Mouse (Mus musculus): ENCODE results near the gene Asic2. TPM values are rescaled to one million over a fixed set of nuclear protein-coding genes. Genes with fewer than 3 reads are reported as not detected.

Gene Asic2
- polyA plus RNA-seq, 1 experiment from 2014 or later: 0.47 TPM

DNA sequence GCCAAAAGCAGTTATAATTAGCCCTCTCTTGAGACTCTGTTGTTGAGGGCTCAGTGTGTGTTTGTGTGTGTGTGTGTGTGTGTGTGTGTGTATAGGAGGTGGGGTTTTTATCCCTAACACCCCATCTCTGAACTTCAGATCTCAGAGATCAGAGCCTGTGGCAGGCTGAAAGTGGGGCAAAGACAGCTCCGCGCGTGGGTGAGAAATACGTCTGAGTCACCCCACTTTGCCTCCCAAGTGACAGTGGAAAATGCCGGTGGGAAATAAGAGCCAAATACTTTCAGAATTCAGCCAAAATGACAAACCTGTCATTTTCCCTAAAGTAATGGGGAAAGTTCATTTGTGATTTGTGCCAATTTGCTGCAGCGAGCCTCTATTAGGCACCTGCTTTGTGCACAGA lies 779.2 kb downstream of the Asic2 start:
- H3K36me3 ChIP-seq (ENCODE audit: control insufficient read depth, insufficient read depth, low read length): no peaks in the 10 kb centered on the region
- H3K4me2 ChIP-seq (replicated peaks; ENCODE audit: low read depth): no peak overlapping the region
- no peak overlapping the region for H3K27ac ChIP-seq (replicated peaks)
- H3K9me3 ChIP-seq (ENCODE audit: control insufficient read depth, low read length): no peaks in the 10 kb centered on the region
- H3K4me3 ChIP-seq (ENCODE audit: low read depth, low read length): no peak overlapping the region
- no peaks in the 10 kb centered on the region for H3K27me3 ChIP-seq (ENCODE audit: control insufficient read depth, insufficient read depth, low read length)
- no peak for DNase-seq (ENCODE audit: low spot score)
- ATAC-seq (ENCODE audit: low FRiP score, low TSS enrichment): no peak
- TF ChIP-seq CTCF (IDR thresholded peaks at IDR 0.05; ENCODE audit: low read depth) (no peak), EP300 (optimal IDR thresholded peaks at IDR 0.05) (no peak)
- no peak overlapping the region for H3K9ac ChIP-seq (ENCODE audit: low read length)
- WGBS: 93% methylated on average over 6 of the region's 6 CpGs
- no peaks in the 10 kb centered on the region for H3K4me1 ChIP-seq (replicated peaks; ENCODE audit: control insufficient read depth, insufficient read depth)

DNA sequence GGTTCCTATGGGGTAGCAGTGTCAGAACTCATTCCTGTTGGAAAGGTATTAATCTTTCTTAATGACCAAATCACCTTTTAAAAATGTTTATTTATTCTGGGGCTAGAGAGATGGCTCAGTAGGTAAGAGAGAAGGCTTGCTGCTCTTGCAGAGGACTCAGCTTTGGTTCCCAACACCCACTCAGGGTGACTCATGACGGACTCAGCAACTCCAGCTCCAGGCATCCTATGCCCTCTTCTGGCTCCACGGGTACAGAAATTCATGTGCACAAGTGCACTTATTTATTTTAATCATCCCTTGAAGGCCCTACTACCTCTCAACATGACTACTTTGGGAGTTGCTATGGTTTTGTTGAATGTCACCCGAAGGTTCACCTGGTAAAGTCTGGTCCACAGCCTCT lies 780.4 kb downstream of the Asic2 start:
- H3K4me1 ChIP-seq (replicated peaks; ENCODE audit: control insufficient read depth, insufficient read depth): no peaks in the 10 kb centered on the region
- DNase-seq (ENCODE audit: low spot score) (no peak), ATAC-seq (ENCODE audit: low FRiP score, low TSS enrichment) (no peak)
- H3K9me3 ChIP-seq (ENCODE audit: control insufficient read depth, low read length): no peaks in the 10 kb centered on the region
- no peaks in the 10 kb centered on the region for H3K27me3 ChIP-seq (ENCODE audit: control insufficient read depth, insufficient read depth, low read length)
- H3K36me3 ChIP-seq (ENCODE audit: control insufficient read depth, insufficient read depth, low read length): no peaks in the 10 kb centered on the region
- H3K9ac ChIP-seq (ENCODE audit: low read length): no peak overlapping the region
- 78% methylated on average over 3 of the region's 3 CpGs for WGBS
- no peak overlapping the region for H3K4me3 ChIP-seq (ENCODE audit: low read depth, low read length)
- no peak overlapping the region for H3K4me2 ChIP-seq (replicated peaks; ENCODE audit: low read depth)
- TF ChIP-seq EP300 (optimal IDR thresholded peaks at IDR 0.05) (no peak), CTCF (IDR thresholded peaks at IDR 0.05; ENCODE audit: low read depth) (no peak)
- H3K27ac ChIP-seq (replicated peaks): no peak overlapping the region

DNA sequence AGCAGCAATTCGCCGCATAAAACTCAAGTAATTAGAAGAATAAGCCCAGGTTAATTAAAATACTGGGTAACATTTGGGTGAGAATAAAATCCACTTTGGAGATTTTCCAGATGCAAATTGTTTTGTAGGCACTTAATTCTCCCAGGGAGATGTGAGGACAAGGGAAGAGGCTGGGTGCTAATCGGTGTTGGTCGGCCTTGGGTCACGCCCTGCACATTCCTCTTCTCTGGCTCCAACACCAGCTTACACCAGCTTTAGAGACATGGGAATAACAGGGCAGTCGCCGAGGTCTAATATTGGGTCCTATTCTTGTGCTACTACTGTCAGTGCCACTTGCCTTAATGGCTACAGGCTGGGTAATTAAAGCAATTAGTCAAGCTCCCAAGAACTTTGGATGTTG lies 783.5 kb downstream of the Asic2 start:
- H3K4me3 ChIP-seq (ENCODE audit: low read depth, low read length): no peak overlapping the region
- 65% methylated on average over 7 of the region's 7 CpGs for WGBS
- no peak overlapping the region for H3K9ac ChIP-seq (ENCODE audit: low read length)
- H3K9me3 ChIP-seq (ENCODE audit: control insufficient read depth, low read length): no peaks in the 10 kb centered on the region
- H3K4me2 ChIP-seq (replicated peaks; ENCODE audit: low read depth): no peak overlapping the region
- no peaks in the 10 kb centered on the region for H3K36me3 ChIP-seq (ENCODE audit: control insufficient read depth, insufficient read depth, low read length)
- DNase-seq (ENCODE audit: low spot score) (no peak), ATAC-seq (ENCODE audit: low FRiP score, low TSS enrichment) (no peak)
- no peaks in the 10 kb centered on the region for H3K27me3 ChIP-seq (ENCODE audit: control insufficient read depth, insufficient read depth, low read length)
- H3K4me1 ChIP-seq (replicated peaks; ENCODE audit: control insufficient read depth, insufficient read depth): no peaks in the 10 kb centered on the region
- H3K27ac ChIP-seq (replicated peaks): no peak overlapping the region
- TF ChIP-seq EP300 (optimal IDR thresholded peaks at IDR 0.05): no peak
- TF ChIP-seq CTCF (IDR thresholded peaks at IDR 0.05; ENCODE audit: low read depth): no peak

DNA sequence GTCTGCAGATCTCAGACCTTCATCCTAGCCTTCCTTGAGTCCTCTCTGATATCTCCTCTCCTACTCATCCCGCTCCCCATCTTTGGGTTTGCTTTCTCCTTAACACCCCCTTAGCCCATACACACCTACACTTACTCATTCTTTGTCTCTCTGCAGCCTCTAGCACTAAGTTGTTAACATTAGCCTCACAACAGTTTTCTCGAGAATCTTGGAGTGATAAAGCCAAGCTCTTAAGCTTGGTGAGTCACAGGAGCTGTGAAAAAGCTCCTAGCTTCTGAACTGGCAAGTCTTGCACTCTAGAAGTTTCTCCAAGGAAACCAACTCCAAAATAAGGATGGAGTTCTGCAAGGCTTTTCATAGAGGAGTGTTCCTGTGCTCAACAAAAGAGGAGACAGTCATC lies 803.4 kb downstream of the Asic2 start:
- 75% methylated on average over 2 of the region's 2 CpGs for WGBS
- Histone ChIP-seq H3K9ac (ENCODE audit: low read length) (no peak overlapping the region), H3K4me1 (replicated peaks; ENCODE audit: control insufficient read depth, insufficient read depth) (no peaks in the 10 kb centered on the region), H3K27ac (replicated peaks) (no peak overlapping the region), H3K36me3 (ENCODE audit: control insufficient read depth, insufficient read depth, low read length) (no peaks in the 10 kb centered on the region), H3K27me3 (ENCODE audit: control insufficient read depth, insufficient read depth, low read length) (no peaks in the 10 kb centered on the region), H3K4me2 (replicated peaks; ENCODE audit: low read depth) (no peak overlapping the region), H3K4me3 (ENCODE audit: low read depth, low read length) (no peak overlapping the region), H3K9me3 (ENCODE audit: control insufficient read depth, low read length) (no peaks in the 10 kb centered on the region)
- ATAC-seq (ENCODE audit: low FRiP score, low TSS enrichment) (no peak), DNase-seq (ENCODE audit: low spot score) (no peak)
- TF ChIP-seq EP300 (optimal IDR thresholded peaks at IDR 0.05) (no peak), CTCF (IDR thresholded peaks at IDR 0.05; ENCODE audit: low read depth) (no peak)

DNA sequence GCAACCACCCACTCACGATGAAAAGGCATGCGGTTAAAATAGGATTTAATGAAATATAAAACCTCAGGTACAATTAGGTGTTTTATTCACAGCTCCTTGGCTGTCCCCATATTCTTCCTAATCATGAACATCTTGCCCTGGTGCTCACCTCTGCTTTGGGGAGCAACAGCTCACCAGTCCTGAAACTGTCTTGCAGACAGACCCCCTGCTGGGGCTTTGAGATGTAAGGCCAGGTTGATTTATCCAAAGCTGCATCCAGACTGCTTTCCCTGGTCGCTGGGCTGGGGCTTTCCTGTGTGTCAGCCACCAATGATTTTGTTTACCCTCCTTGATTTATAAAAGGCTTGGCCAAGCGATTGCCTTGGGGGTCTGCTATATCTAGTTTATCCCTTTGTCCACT lies 805.2 kb downstream of the Asic2 start:
- Histone ChIP-seq H3K27ac (replicated peaks) (no peak overlapping the region), H3K27me3 (ENCODE audit: control insufficient read depth, insufficient read depth, low read length) (no peaks in the 10 kb centered on the region), H3K4me2 (replicated peaks; ENCODE audit: low read depth) (no peak overlapping the region), H3K36me3 (ENCODE audit: control insufficient read depth, insufficient read depth, low read length) (no peaks in the 10 kb centered on the region), H3K9ac (ENCODE audit: low read length) (no peak overlapping the region), H3K9me3 (ENCODE audit: control insufficient read depth, low read length) (no peaks in the 10 kb centered on the region), H3K4me1 (replicated peaks; ENCODE audit: control insufficient read depth, insufficient read depth) (no peaks in the 10 kb centered on the region), H3K4me3 (ENCODE audit: low read depth, low read length) (no peak overlapping the region)
- no peak for ATAC-seq (ENCODE audit: low FRiP score, low TSS enrichment)
- DNase-seq (ENCODE audit: low spot score): no peak
- 58% methylated on average over 4 of the region's 4 CpGs for WGBS
- TF ChIP-seq CTCF (IDR thresholded peaks at IDR 0.05; ENCODE audit: low read depth) (no peak), EP300 (optimal IDR thresholded peaks at IDR 0.05) (no peak)

DNA sequence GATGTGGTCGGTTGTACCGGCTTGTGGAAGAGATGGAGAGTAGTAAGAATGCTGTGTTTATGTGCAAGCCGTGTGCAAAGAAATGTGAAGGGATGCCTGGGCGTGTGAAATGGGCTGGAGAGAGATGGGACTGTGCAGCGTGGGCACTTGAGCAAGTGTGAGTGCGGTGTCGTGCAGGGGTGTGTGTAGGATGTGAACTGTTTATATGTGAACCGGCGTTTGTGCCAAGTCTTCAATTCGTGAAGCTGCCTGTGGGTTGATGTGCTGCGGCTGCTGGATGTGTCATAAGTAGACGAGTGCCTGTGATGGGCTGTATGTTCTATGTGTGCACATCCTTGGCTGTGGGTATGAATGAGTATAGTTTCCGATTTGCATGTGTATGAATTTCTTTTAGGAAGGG lies 814.4 kb downstream of the Asic2 start:
- no peak for DNase-seq (ENCODE audit: low spot score)
- H3K27ac ChIP-seq (replicated peaks): no peak overlapping the region
- peak overlapping the region; percentile 67 for H3K4me2 ChIP-seq (replicated peaks; ENCODE audit: low read depth)
- H3K27me3 ChIP-seq (ENCODE audit: control insufficient read depth, insufficient read depth, low read length): peaks cover 12% of the 10 kb centered on the region; the same call in 1 of the 2 replicates
- no peaks in the 10 kb centered on the region for H3K36me3 ChIP-seq (ENCODE audit: control insufficient read depth, insufficient read depth, low read length)
- WGBS: 16% methylated on average over 13 of the region's 13 CpGs
- no peak overlapping the region for H3K9ac ChIP-seq (ENCODE audit: low read length)
- H3K9me3 ChIP-seq (ENCODE audit: control insufficient read depth, low read length): no peaks in the 10 kb centered on the region
- no peak for ATAC-seq (ENCODE audit: low FRiP score, low TSS enrichment)
- H3K4me1 ChIP-seq (replicated peaks; ENCODE audit: control insufficient read depth, insufficient read depth): 0 out of 2 replicates have a peak, but pooled peaks cover 2% of the 10 kb centered on the region
- no peak for TF ChIP-seq CTCF (IDR thresholded peaks at IDR 0.05; ENCODE audit: low read depth)
- TF ChIP-seq EP300 (optimal IDR thresholded peaks at IDR 0.05): no peak
- H3K4me3 ChIP-seq (ENCODE audit: low read depth, low read length): peak overlapping the region; percentile 4; the same call in 1 of the 2 replicates

Data from stomach, postnatal 0 days (tissue).